Mouse (Mus musculus) kidney, embryonic 15.5 days (tissue): ENCODE results near the gene Dusp2. TPM values are rescaled to one million over a fixed set of nuclear protein-coding genes. Genes with fewer than 3 reads are reported as not detected.

Source experiments
- polyA plus RNA-seq: library from polyadenylated mRNA; unstranded; fragments of >200 nt; fragmentation: Nextera tagmentation; extraction: Ambion mirVana; gene quantifications from 2 replicates; pipeline ENCODE4 v1.2.1, GENCODE M21; 2015

The Dusp2 gene
- polyA plus RNA-seq, 1 experiment from 2014 or later: 9.0 TPM

Other genes starting within 250 kb of the Dusp2 start
- 90.2 and 90.5 TPM in 2 replicates for gene Ncaph, start 202.2 kb upstream of the Dusp2 start, polyA plus RNA-seq
- gene Itpripl1, start 192.7 kb upstream of the Dusp2 start, polyA plus RNA-seq: 22.5 and 25.0 TPM in 2 replicates
- 2.0 and 2.7 TPM in 2 replicates for gene 1810024B03Rik, start 127.9 kb upstream of the Dusp2 start, polyA plus RNA-seq
- 53.7 and 64.1 TPM in 2 replicates for gene Snrnp200, start 127.8 kb upstream of the Dusp2 start, polyA plus RNA-seq
- 66.8 and 70.8 TPM in 2 replicates for gene Ciao1, start 88.3 kb upstream of the Dusp2 start, polyA plus RNA-seq
- 29.0 and 29.3 TPM in 2 replicates for gene Tmem127, start 88.3 kb upstream of the Dusp2 start, polyA plus RNA-seq
- gene Stard7, start 65.9 kb upstream of the Dusp2 start, polyA plus RNA-seq: 76.7 and 78.0 TPM in 2 replicates
- gene Astl, start 2.5 kb downstream of the Dusp2 start, polyA plus RNA-seq: not detected in 2 replicates
- gene Adra2b, start 27.0 kb downstream of the Dusp2 start, polyA plus RNA-seq: 4.4 and 5.1 TPM in 2 replicates
- 0.30 TPM in 2 replicates for gene Gpat2, start 89.0 kb downstream of the Dusp2 start, polyA plus RNA-seq
- gene Fahd2a, start 108.4 kb downstream of the Dusp2 start, polyA plus RNA-seq: 26.7 and 34.9 TPM in 2 replicates
- 3.5 and 4.0 TPM in 2 replicates for gene Kcnip3, start 185.9 kb downstream of the Dusp2 start, polyA plus RNA-seq
- gene Prom2, start 205.3 kb downstream of the Dusp2 start, polyA plus RNA-seq: 2.0 and 2.2 TPM in 2 replicates